Mouse (Mus musculus) liver, embryonic 14.5 days (tissue): ENCODE measurements around the gene Cog2.

ENCODE experiments used
- CTCF ChIP-seq: IDR thresholded peaks from 2 replicates; pipeline ENCODE4 v1.5.1; 2016; ENCODE audit warnings: antibody characterized with exemption, low read depth, control low read depth
- EP300 ChIP-seq: IDR thresholded peaks from 2 replicates; pipeline ENCODE4 v1.6.1; 2016; ENCODE audit warnings: antibody characterized with exemption, low read depth

DNA sequence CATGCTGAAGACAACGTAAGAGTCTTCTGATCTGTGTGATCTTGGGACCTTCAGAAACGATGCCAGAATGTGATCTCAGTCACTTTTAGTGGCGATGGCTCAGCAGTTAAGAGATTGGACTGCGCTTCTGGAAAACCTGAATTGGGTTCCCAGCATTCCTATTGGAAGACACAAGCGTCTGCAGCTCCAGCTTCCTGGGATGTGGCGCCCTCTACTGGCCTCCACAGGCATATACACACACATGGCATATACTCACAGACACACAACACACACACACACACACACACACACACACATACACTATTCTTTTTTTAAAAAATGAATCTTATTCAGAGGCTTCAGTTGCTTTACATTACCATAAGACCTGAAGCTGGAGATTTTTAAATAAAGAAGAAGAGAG is 30.8 kb upstream of the Cog2 start:
- peak; percentile 37 for TF ChIP-seq CTCF
- no peak for TF ChIP-seq EP300
